Mouse (Mus musculus) stomach, embryonic 14.5 days (tissue): ENCODE measurements around the gene Zfp385c. TPM values are rescaled to one million over a fixed set of nuclear protein-coding genes. Genes with fewer than 3 reads are reported as not detected.

Experiments
- ATAC-seq: fragments of 200-750 bp; cut with Nextera tagmentation; 2 replicates; pipeline ENCODE4 v1.8.0; 2017; ENCODE audit warnings: low read depth, moderate TSS enrichment; ENCODE audit not compliant: insufficient number of reproducible peaks, insufficient read depth, low FRiP score
- H3K27ac ChIP-seq: fragments of 300-500 bp; sonication (generic); 2 replicates; pipeline ENCODE4 v1.5.1; 2014; ENCODE audit warnings: mild to moderate bottlenecking, low read length, moderate library complexity, mixed read lengths
- H3K27me3 ChIP-seq: fragments of 300-500 bp; sonication (generic); 2 replicates; pipeline ENCODE4 v1.6.1; 2014; ENCODE audit warnings: low read length, control low read depth, mixed read lengths; ENCODE audit not compliant: control insufficient read depth, insufficient read depth
- H3K36me3 ChIP-seq: fragments of 300-500 bp; sonication (generic); 2 replicates; pipeline ENCODE4 v1.6.1; 2014; ENCODE audit warnings: mild to moderate bottlenecking, control low read depth, low read length, moderate library complexity, mixed read lengths; ENCODE audit not compliant: control insufficient read depth, insufficient read depth
- H3K4me1 ChIP-seq: fragments of 300-500 bp; sonication (generic); 2 replicates; pipeline ENCODE4 v1.6.1; 2014; ENCODE audit warnings: low read length, control low read depth, mixed read lengths; ENCODE audit not compliant: control insufficient read depth, insufficient read depth
- H3K4me2 ChIP-seq: fragments of 300-500 bp; sonication (generic); replicated peaks from 2 replicates; pipeline ENCODE4 v1.6.1; 2014; ENCODE audit warnings: low read depth, low read length, control low read depth
- H3K4me3 ChIP-seq: fragments of 300-500 bp; sonication (generic); 2 replicates; pipeline ENCODE4 v1.5.1; 2014; ENCODE audit warnings: low read depth, low read length, control low read depth
- H3K9ac ChIP-seq: fragments of 300-500 bp; sonication (generic); replicated peaks from 2 replicates; pipeline ENCODE4 v1.6.1; 2014; ENCODE audit warnings: low read depth, mild to moderate bottlenecking, control low read depth, low read length, moderate library complexity, mixed read lengths
- H3K9me3 ChIP-seq: fragments of 300-500 bp; sonication (generic); 2 replicates; pipeline ENCODE4 v1.6.1; 2016; ENCODE audit warnings: low read depth, low read length, control low read depth; ENCODE audit not compliant: control insufficient read depth
- WGBS: fragments of 180-500 bp; shearing (Covaris S2); extraction: QIAGEN DNeasy Blood & Tissue Kit; methylation state at CpG from one replicate; pipeline ENCODE4 v1.1.7; 2014; 5-methylcytosine and 5-hydroxymethylcytosine counted together
- polyA plus RNA-seq: library from polyadenylated mRNA; unstranded; fragments of >200 nt; fragmentation: Nextera tagmentation; extraction: Ambion mirVana; gene quantifications from 2 replicates; pipeline ENCODE4 v1.2.1, GENCODE M21; 2014

Zfp385c gene
- polyA plus RNA-seq, 1 experiment from 2014 or later, result not detected

DNA sequence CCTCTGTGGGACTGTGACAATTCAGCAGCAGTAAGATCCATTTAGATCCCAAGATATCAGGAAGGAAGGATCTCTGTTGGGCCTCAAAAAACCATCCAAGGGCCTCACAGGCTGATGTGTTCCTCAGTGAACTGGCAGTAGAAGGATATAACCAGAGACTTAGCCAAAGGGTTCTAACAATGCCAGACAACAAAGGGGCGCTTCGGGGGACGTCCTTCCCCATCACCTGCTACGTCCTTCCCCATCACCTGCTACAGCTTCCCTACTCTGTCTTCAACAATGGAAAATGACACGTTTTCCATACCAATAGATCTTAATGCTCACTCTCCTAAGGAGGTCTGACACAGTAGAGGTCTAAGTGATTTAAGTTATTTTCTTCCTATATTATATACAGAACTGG, 75.9 kb downstream of the Zfp385c start:
- H3K27me3 ChIP-seq, result no peaks in the 10 kb centered on the region
- peaks cover 8% of the 10 kb centered on the region for H3K4me1 ChIP-seq
- H3K36me3 ChIP-seq, result no peaks in the 10 kb centered on the region; the same call in 1 of the 2 replicates

DNA sequence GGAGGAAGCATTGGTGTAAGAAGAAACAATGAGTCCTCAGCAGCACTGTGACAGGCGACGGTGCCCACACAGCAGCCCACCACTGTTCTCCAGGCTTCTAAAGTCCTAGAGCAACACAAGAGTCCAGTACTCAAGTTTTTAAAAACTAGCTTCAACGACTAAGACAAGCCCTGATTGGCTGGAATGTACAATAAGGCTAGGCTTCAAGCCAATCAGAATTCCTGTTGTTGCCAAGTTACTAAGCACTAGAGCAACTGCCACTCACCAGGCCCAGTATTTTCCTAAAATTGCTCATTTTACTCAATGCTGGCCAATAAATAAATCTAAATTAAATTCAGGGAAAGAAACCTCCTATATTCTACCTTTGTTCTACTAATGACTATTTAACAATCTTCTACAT, 79.0 kb downstream of the Zfp385c start:
- H3K4me2 ChIP-seq, result no peak overlapping the region; the same call in 1 of the 2 replicates
- no peak overlapping the region for H3K27ac ChIP-seq
- H3K27me3 ChIP-seq, result no peaks in the 10 kb centered on the region
- H3K4me1 ChIP-seq, result peaks cover 7% of the 10 kb centered on the region
- 88% methylated on average over 3 of the region's 3 CpGs for WGBS
- no peak for ATAC-seq
- no peaks in the 10 kb centered on the region for H3K9me3 ChIP-seq
- H3K4me3 ChIP-seq, result no peak overlapping the region
- no peak overlapping the region for H3K9ac ChIP-seq
- H3K36me3 ChIP-seq, result no peaks in the 10 kb centered on the region; the same call in 1 of the 2 replicates

More for the DNA sequence above, 75.9 kb downstream of the Zfp385c start:
- Histone ChIP-seq H3K4me3 (no peak overlapping the region), H3K9me3 (no peaks in the 10 kb centered on the region), H3K27ac (no peak overlapping the region), H3K9ac (no peak overlapping the region), H3K4me2 (no peak overlapping the region)
- ATAC-seq, result no peak
- 87% methylated on average over 5 of the region's 5 CpGs for WGBS

DNA sequence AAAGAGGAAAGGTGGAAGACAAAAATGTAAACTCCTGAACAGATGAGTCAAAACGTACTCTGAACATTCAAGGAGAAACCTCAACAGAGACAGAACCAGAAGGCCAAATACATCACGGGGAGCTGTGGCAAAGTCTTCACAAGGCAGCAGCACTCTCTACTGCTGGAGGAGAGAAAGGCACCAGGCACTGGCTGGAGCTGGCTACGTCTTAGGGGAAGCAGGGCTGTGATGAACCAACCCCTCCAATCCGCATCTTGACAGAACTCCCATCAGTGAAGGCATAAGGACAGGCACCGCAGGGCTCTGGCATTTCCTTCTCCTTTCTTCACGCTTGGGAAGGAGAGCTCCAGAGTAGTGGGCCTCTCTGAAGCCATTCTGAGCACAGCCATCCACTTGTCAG, 80.6 kb downstream of the Zfp385c start:
- 81% methylated on average over 6 of the region's 6 CpGs for WGBS

GRCm38 (mm10) chr11:100609997-100610680, 82.1 kb downstream of the Zfp385c start:
- WGBS, result 76% methylated on average over 9 of the region's 9 CpGs
- no peak for ATAC-seq
- Histone ChIP-seq H3K4me3 (no peak overlapping the region), H3K36me3 (no peaks in the 10 kb centered on the region; the same call in 1 of the 2 replicates), H3K27me3 (no peaks in the 10 kb centered on the region), H3K4me1 (no peaks in the 10 kb centered on the region), H3K9me3 (no peaks in the 10 kb centered on the region), H3K4me2 (no peak overlapping the region), H3K27ac (no peak overlapping the region), H3K9ac (no peak overlapping the region)

More for the DNA sequence above, 80.6 kb downstream of the Zfp385c start:
- Histone ChIP-seq H3K36me3 (no peaks in the 10 kb centered on the region; the same call in 1 of the 2 replicates), H3K27me3 (no peaks in the 10 kb centered on the region), H3K9ac (no peak overlapping the region), H3K4me1 (no peaks in the 10 kb centered on the region), H3K4me3 (no peak overlapping the region), H3K9me3 (no peaks in the 10 kb centered on the region), H3K4me2 (no peak overlapping the region), H3K27ac (no peak overlapping the region)
- no peak for ATAC-seq

GRCm38 (mm10) chr11:100609355-100609996, 82.8 kb downstream of the Zfp385c start:
- no peak for ATAC-seq
- WGBS, result 87% methylated on average over 5 of the region's 5 CpGs
- Histone ChIP-seq H3K9ac (no peak overlapping the region), H3K36me3 (no peaks in the 10 kb centered on the region; the same call in 1 of the 2 replicates), H3K9me3 (no peaks in the 10 kb centered on the region), H3K4me2 (no peak overlapping the region), H3K27ac (no peak overlapping the region), H3K4me3 (no peak overlapping the region), H3K27me3 (no peaks in the 10 kb centered on the region), H3K4me1 (peaks cover under 1% of the 10 kb centered on the region; the same call in 1 of the 2 replicates)

GRCm38 (mm10) chr11:100608796-100609195, 83.5 kb downstream of the Zfp385c start:
- Histone ChIP-seq H3K9ac (no peak overlapping the region), H3K27me3 (no peaks in the 10 kb centered on the region), H3K9me3 (no peaks in the 10 kb centered on the region), H3K4me2 (no peak overlapping the region), H3K27ac (no peak overlapping the region), H3K36me3 (no peaks in the 10 kb centered on the region; the same call in 1 of the 2 replicates), H3K4me3 (no peak overlapping the region), H3K4me1 (peaks cover 3% of the 10 kb centered on the region; the same call in 1 of the 2 replicates)
- no peak for ATAC-seq
- WGBS, result 64% methylated on average over 4 of the region's 4 CpGs

DNA sequence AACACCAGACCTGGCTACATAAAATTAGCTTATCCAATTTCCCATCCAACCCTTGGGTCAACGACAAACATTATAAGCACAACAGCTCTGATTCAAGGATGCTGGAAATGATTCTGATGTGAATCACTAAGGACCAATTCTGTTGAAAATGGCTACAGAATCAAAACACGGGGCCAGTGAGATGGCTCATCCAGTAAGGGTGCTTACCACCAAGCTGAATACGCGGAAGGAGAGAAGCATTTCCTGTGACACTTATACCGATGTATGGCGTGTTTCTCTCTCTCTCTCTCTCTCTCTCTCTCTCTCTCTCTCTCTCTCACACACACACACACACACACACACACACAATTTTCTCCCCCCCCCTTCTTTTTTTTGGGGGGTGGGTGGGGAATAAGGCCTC, 85.1 kb downstream of the Zfp385c start:
- Histone ChIP-seq H3K9me3 (no peaks in the 10 kb centered on the region), H3K36me3 (peaks cover 4% of the 10 kb centered on the region; the same call in 1 of the 2 replicates), H3K27me3 (no peaks in the 10 kb centered on the region), H3K9ac (no peak overlapping the region), H3K4me3 (no peak overlapping the region), H3K4me1 (peaks cover 3% of the 10 kb centered on the region; the same call in 1 of the 2 replicates), H3K4me2 (no peak overlapping the region), H3K27ac (no peak overlapping the region)
- 86% methylated on average over 6 of the region's 6 CpGs for WGBS
- no peak for ATAC-seq

GRCm38 (mm10) chr11:100605451-100605850, 86.8 kb downstream of the Zfp385c start:
- no peaks in the 10 kb centered on the region for H3K27me3 ChIP-seq
- peaks cover 3% of the 10 kb centered on the region; the same call in 1 of the 2 replicates for H3K4me1 ChIP-seq
- H3K9ac ChIP-seq, result no peak overlapping the region
- ATAC-seq, result no peak
- H3K9me3 ChIP-seq, result no peaks in the 10 kb centered on the region
- no peak overlapping the region for H3K27ac ChIP-seq
- H3K4me3 ChIP-seq, result no peak overlapping the region
- H3K4me2 ChIP-seq, result no peak overlapping the region
- peaks cover 17% of the 10 kb centered on the region for H3K36me3 ChIP-seq
- WGBS, result 89% methylated on average over 10 of the region's 10 CpGs
